Mouse (Mus musculus): ENCODE measurements around the gene Scp2. TPM values are rescaled to one million over a fixed set of nuclear protein-coding genes. Genes with fewer than 3 reads are reported as not detected.
"Not testable (repeated sequence)": the region's sequence is repeated elsewhere in the genome, so short reads cannot be mapped to it uniquely, and the experiment has no call there.

Scp2 gene
- total and polyA plus RNA-seq, 2 experiments from 2014 or later, result 142 to 239 TPM

- no peak overlapping the region for H3K27ac ChIP-seq
- no peaks in the 10 kb centered on the region for H3K9me3 ChIP-seq (ENCODE audit: low read length)
- no peaks in the 10 kb centered on the region for H3K36me3 ChIP-seq (ENCODE audit: insufficient read depth, low read length)
- no peak for DNase-seq (ENCODE audit: low spot score)
- H3K27me3 ChIP-seq (ENCODE audit: insufficient read depth, low read length), result no peaks in the 10 kb centered on the region
- TF ChIP-seq CTCF (IDR thresholded peaks at IDR 0.05; ENCODE audit: low read depth), result no peak
- no peak overlapping the region for H3K4me3 ChIP-seq (ENCODE audit: low read length)
- WGBS, result 91% methylated on average over 8 of the region's 8 CpGs
- H3K9ac ChIP-seq (replicated peaks; ENCODE audit: low read length), result no peak overlapping the region
- ATAC-seq, result no peak
- no peak overlapping the region for H3K4me2 ChIP-seq (ENCODE audit: low read depth, low read length)
- no peaks in the 10 kb centered on the region for H3K4me1 ChIP-seq (ENCODE audit: insufficient read depth, low read length)
Observed at GRCm38 (mm10) chr4:108161936-108162335, 17.1 kb upstream of the Scp2 start.

DNA sequence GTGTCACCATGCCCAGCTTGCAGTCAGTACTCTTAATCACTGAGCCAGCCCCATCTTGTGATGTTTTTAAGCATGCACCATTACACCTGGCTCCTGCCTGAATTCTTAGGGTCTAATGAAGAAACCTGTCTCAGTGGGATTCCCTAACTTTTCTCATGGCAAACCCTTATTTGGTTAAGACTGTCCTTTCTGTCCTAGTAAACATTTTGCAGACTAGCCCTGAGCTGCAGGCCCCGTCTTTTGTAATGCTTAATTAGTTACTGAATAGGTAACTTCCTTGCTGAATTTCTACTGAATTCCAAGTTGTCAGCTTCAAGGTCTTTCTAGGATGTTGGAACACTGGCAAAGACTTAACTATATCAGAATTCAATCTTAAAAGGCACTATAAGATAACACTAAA, 10.3 kb upstream of the Scp2 start:
- not testable (repeated sequence) for H3K9ac ChIP-seq (replicated peaks; ENCODE audit: low read length); H3K4me1 ChIP-seq (ENCODE audit: insufficient read depth, low read length); H3K4me3 ChIP-seq (ENCODE audit: low read length); H3K4me2 ChIP-seq (ENCODE audit: low read depth, low read length); DNase-seq (ENCODE audit: low spot score); H3K27me3 ChIP-seq (ENCODE audit: insufficient read depth, low read length); H3K27ac ChIP-seq; H3K9me3 ChIP-seq (ENCODE audit: low read length); ATAC-seq; H3K36me3 ChIP-seq (ENCODE audit: insufficient read depth, low read length)
- WGBS, result 74% methylated on average over 1 of the region's 1 CpGs

DNA sequence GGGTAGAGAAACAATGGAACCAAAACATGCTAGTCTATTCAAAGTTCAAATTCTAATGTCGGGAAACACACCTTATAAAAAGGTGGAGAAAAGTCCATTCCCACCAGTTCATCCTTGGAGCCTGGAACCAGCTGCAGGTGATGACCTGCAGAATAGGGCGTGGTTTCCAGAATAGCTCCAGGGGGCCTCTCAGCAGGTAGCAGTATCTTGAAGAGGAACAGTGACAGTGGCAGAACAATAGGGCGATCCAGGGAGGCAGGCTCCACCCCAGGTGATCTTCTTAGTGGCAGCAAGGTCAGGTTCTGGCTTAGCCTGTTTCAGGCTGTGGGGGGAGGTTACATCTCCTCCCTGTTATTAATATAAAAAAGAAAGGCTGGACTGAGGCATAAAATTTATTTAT, 756 bp upstream of the Scp2 start:
- WGBS, result 48% methylated on average over 3 of the region's 3 CpGs
- not testable (repeated sequence) for H3K4me2 ChIP-seq (ENCODE audit: low read depth, low read length); H3K4me1 ChIP-seq (ENCODE audit: insufficient read depth, low read length); H3K27ac ChIP-seq; H3K9ac ChIP-seq (replicated peaks; ENCODE audit: low read length); H3K27me3 ChIP-seq (ENCODE audit: insufficient read depth, low read length); DNase-seq (ENCODE audit: low spot score); H3K9me3 ChIP-seq (ENCODE audit: low read length); H3K36me3 ChIP-seq (ENCODE audit: insufficient read depth, low read length); ATAC-seq; H3K4me3 ChIP-seq (ENCODE audit: low read length)

DNA sequence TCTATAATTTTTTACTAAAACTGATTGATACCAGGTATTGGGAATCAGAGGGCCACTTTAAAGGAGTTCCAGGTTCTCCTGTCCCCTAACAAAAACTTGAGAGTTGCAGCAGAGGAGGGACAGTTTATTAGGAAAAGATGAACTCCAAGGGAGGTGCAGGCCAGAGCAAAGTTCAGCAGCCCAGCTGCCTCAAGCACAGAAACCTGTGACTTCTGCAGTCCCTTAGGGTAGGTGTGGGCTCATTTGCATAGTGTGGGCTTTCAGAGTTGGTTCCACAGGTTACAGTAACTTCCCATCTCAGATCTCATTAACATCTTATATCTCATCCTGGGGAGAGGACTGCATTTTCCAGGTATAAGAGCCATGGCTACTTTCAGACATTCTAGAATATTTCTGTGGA, 1.0 kb downstream of the Scp2 start:
- no peak for ATAC-seq
- Histone ChIP-seq H3K27ac (no peak overlapping the region), H3K36me3 (ENCODE audit: insufficient read depth, low read length) (no peaks in the 10 kb centered on the region), H3K4me3 (ENCODE audit: low read length) (no peak overlapping the region), H3K4me1 (ENCODE audit: insufficient read depth, low read length) (no peaks in the 10 kb centered on the region), H3K27me3 (ENCODE audit: insufficient read depth, low read length) (no peaks in the 10 kb centered on the region), H3K4me2 (ENCODE audit: low read depth, low read length) (no peak overlapping the region), H3K9ac (replicated peaks; ENCODE audit: low read length) (no peak overlapping the region), H3K9me3 (ENCODE audit: low read length) (no peaks in the 10 kb centered on the region)
- no peak for DNase-seq (ENCODE audit: low spot score)
- no peak for TF ChIP-seq CTCF (IDR thresholded peaks at IDR 0.05; ENCODE audit: low read depth)

- not testable (repeated sequence) for H3K4me1 ChIP-seq (ENCODE audit: insufficient read depth, low read length); H3K4me3 ChIP-seq (ENCODE audit: low read length); H3K27me3 ChIP-seq (ENCODE audit: insufficient read depth, low read length); H3K4me2 ChIP-seq (ENCODE audit: low read depth, low read length); H3K27ac ChIP-seq; H3K9me3 ChIP-seq (ENCODE audit: low read length); H3K36me3 ChIP-seq (ENCODE audit: insufficient read depth, low read length); H3K9ac ChIP-seq (replicated peaks; ENCODE audit: low read length); ATAC-seq; DNase-seq (ENCODE audit: low spot score)
- WGBS, result 92% methylated on average over 2 of the region's 2 CpGs
Observed at GRCm38 (mm10) chr4:108143178-108143577, 1.6 kb downstream of the Scp2 start.

GRCm38 (mm10) chr4:108136938-108137337, 7.9 kb downstream of the Scp2 start:
- Histone ChIP-seq H3K9me3 (ENCODE audit: low read length) (no peaks in the 10 kb centered on the region), H3K27me3 (ENCODE audit: insufficient read depth, low read length) (no peaks in the 10 kb centered on the region), H3K27ac (no peak overlapping the region), H3K9ac (replicated peaks; ENCODE audit: low read length) (no peak overlapping the region), H3K4me2 (ENCODE audit: low read depth, low read length) (no peak overlapping the region), H3K36me3 (ENCODE audit: insufficient read depth, low read length) (no peaks in the 10 kb centered on the region), H3K4me3 (ENCODE audit: low read length) (no peak overlapping the region), H3K4me1 (ENCODE audit: insufficient read depth, low read length) (no peaks in the 10 kb centered on the region)
- no peak for DNase-seq (ENCODE audit: low spot score)
- no peak for ATAC-seq
- WGBS, result 93% methylated on average over 5 of the region's 5 CpGs
- no peak for TF ChIP-seq CTCF (IDR thresholded peaks at IDR 0.05; ENCODE audit: low read depth)

- no peak overlapping the region for H3K27ac ChIP-seq
- H3K9me3 ChIP-seq (ENCODE audit: low read length), result peaks cover 3% of the 10 kb centered on the region; the same call in 1 of the 2 replicates
- ATAC-seq, result no peak
- no peaks in the 10 kb centered on the region for H3K36me3 ChIP-seq (ENCODE audit: insufficient read depth, low read length)
- no peak overlapping the region for H3K4me2 ChIP-seq (ENCODE audit: low read depth, low read length)
- no peak overlapping the region for H3K4me3 ChIP-seq (ENCODE audit: low read length)
- no peak for TF ChIP-seq CTCF (IDR thresholded peaks at IDR 0.05; ENCODE audit: low read depth)
- H3K9ac ChIP-seq (replicated peaks; ENCODE audit: low read length), result no peak overlapping the region
- 95% methylated on average over 3 of the region's 3 CpGs for WGBS
- H3K27me3 ChIP-seq (ENCODE audit: insufficient read depth, low read length), result no peaks in the 10 kb centered on the region
- no peaks in the 10 kb centered on the region for H3K4me1 ChIP-seq (ENCODE audit: insufficient read depth, low read length)
- DNase-seq (ENCODE audit: low spot score), result no peak
Observed at GRCm38 (mm10) chr4:108130452-108130851, 14.3 kb downstream of the Scp2 start.
